Mouse (Mus musculus) olfactory bulb, adult 2 months (tissue): ENCODE results near the gene Rad51d.

ENCODE experiments used
- CTCF ChIP-seq: fragments of 200-500 bp; IDR thresholded peaks from 2 replicates; pipeline ENCODE4 v1.5.1; 2012; ENCODE audit warnings: low read depth, mild to moderate bottlenecking, low read length, moderate library complexity; ENCODE audit not compliant: insufficient read depth
- POLR2A ChIP-seq: fragments of 200-500 bp; IDR thresholded peaks from 2 replicates; pipeline ENCODE4 v1.6.1; 2012; ENCODE audit warnings: mild to moderate bottlenecking, low read depth, low read length, moderate library complexity; ENCODE audit not compliant: insufficient read depth

- TF ChIP-seq POLR2A (no peak), CTCF (no peak)
Measured at GRCm38 (mm10) chr11:82889524-82890341, 681 bp downstream of the Rad51d start.
